Mouse (Mus musculus): ENCODE data around the gene Plvap. TPM values are rescaled to one million over a fixed set of nuclear protein-coding genes. Genes with fewer than 3 reads are reported as not detected.

Plvap gene
- total RNA-seq, 1 experiment from 2014 or later, result 116 TPM

DNA sequence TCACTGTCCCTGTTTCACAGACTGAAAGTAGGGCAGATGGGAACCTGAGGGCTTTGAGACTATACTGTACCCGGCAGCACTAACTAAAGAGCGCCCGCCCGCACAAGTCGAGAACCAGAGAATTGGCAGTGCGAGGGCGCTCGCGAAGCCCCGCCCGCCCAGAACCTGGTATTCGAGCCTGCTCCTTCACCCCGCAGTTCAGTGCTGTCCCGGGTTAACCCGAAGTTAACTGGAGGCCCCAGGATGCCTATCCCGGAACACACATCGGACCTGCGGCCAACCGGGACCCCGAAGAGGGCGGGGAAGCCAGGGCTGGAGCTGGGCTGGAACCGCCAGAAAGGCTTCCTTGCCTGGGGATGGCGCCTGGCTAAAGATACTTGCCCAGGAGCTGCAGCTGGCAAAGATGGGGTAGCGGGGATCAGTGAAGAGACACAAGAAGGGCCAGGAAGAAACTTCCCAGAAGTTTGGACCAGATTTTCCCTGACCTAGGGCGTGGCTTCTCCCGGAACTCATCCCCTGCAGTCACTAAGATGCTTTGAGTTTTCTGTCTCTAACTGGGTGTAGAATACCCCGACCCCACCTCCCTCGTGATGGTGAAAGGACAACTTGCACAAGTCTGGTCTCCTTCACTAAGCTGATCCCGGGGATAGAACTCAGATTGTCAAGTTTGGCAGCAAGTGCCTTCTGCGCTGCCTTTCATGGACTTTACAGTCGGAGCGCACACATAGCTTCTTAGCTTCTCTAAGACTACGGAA is 23.7 kb downstream of the Plvap start, which contains the start of gene Gtpbp3:
Gene Gtpbp3 (plus strand): TSS at position 413 of the 755 bp plus-strand sequence.
- DNase-seq, result peak; percentile 91

DNA sequence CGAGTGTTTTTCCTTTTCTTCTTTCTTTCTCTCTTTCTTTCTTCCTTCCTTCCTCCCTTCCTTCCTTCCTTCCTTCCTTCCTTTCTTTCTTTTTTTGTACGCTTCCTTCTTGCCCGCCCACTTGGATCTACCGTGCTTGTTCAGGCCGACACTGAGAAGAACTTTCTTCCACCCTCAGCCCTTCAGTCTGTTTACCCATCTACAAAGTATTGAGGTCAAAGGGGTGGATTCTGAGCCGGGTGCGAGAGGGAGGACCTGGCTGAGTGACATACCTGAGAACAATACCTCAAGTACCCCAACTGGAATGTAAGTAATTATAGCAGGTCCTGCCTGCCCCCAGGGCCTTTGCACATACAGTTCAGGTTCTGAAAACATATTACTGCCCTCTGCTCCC is 25.4 kb downstream of the Plvap start:
- no peak for DNase-seq

DNA sequence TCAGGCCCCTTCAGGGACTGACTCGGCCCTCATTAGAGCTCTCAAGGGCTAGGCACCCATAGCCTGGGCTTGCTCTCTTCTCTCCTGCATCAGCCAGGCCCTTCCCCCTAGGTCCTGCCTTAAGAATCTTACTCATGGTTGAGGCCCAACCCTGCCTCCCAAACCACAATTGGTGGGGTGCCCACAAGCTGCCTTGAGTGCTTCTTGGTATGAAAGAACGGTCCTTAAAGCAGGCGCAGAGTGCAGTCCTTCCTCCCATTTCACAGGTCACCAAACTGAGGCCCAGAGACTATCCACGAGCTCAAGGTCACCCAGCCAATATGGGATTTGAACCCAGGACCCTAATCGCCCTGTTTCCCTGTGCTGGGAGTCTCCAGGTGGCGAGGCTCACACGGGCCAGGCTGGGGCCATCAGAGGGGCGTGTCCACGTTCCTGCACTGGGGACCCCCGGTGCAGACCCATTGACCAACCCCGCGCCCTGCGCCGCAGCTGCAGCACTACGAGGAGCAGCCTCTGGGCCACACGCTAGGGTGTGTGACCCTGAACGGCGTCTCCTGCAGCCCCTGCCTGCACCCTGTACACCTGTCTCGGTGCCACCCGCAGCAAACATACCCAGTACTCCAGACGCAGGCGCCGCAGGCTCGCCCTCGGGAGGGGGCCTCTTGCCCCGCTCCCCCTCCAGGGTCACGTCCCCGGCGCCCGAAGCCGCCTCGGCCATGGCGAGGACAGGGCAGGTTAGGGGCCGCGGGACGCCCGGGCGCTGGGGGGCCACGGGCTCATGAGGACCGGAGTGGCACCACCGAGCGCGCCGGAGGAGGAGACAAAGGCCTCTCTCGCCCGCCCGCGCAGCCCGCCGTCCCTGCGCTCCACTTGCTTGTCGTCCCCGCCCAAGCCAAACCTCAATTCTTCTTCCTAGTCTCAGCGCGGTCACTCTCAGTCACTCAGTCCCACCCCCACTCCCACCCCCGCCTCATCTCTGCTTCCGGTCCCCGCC is 26.1 kb downstream of the Plvap start, which contains the start of gene Ano8:
Gene Ano8 (minus strand): TSS at position 822 of the 994 bp plus-strand sequence.
- peak; percentile 93 for DNase-seq

DNA sequence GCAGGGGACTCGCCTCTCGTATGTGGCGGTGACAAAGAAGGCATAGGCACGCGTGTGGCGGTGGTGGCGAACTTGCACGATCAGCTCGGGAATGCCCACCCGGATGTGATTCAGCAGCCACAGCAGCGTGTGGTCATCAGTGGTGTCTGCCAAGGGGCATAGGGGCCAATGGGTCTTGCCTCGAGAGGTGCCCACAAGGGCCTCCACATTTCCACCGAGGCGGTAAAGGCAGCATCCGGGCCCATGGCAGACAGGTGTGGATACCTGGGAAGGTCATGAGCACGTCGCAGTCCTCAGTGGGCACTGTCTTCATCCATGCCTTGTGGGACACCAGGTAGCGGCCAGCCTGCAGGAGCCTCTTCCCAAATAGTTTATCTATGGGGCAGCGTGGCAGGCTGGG is 26.8 kb downstream of the Plvap start:
- no peak for DNase-seq

DNA sequence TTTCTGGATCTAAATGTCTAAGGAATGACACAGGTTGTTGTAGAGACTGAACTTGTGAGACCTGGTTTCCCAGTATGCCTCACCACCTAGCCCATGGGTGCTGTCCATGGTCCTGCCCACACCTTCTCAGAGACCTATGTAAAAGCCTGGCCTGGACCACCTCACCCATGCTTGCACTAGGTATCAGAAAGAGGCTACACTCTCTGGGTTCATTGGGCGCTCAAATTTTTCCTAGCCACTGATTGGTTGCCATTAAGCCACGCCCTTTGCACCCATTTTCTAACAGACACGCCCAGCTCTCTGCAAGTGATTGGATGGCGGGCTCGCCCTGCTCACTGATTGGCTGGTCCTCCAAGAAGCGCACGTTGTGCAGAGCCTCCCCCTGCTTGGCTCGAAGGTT is 27.6 kb downstream of the Plvap start:
- DNase-seq, result peak; percentile 49

DNA sequence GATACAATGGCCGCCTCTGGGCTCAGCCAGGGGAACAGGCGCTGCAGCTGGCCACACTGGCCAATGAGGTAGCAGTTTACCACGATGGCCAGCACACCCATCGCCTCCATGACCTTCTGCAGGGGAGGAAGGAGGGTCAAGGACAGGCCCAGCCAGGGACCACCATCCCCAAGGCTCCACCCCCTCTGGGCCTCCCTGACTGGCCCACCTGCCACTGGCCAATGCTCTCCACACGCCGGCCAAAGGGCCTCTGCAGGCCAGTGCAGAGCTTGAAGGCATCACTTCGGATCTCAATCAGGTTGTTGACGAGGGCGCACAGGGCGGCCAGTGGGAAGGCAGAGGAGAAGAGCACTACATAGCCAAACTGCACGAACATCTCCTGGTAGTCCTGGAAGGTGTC is 32.6 kb downstream of the Plvap start:
- no peak for DNase-seq

DNA sequence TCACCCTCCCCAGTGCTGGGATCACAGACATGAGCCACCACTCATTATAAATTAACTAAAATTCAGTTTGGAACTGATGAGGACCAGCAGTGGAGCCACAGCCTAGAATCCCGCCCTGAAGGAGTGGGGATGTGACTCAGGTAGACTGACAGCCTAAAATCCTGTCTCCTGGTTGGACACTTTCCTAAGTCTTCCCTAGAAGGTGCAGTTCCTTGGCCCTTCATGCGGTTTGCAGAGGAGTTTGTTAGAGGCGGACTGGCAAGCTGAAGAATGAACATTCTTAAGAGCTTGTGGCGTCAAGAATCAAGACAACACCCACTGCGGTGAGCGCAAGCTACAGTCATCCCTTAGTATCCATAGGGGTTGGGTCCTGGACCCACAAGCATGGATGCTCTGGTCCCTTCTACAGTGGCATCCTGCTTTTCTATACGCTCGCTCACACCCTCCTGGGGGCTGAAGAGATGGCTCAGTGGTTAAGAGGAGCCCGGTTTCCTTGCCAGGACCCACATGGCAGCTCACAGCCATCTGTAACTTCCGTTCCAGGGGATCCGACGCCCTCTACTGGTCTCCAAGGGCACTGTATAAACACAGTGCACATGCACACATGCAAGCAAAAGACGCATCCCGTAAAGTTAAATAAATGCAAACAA is 34.2 kb downstream of the Plvap start:
- DNase-seq, result peak; percentile 61

DNA sequence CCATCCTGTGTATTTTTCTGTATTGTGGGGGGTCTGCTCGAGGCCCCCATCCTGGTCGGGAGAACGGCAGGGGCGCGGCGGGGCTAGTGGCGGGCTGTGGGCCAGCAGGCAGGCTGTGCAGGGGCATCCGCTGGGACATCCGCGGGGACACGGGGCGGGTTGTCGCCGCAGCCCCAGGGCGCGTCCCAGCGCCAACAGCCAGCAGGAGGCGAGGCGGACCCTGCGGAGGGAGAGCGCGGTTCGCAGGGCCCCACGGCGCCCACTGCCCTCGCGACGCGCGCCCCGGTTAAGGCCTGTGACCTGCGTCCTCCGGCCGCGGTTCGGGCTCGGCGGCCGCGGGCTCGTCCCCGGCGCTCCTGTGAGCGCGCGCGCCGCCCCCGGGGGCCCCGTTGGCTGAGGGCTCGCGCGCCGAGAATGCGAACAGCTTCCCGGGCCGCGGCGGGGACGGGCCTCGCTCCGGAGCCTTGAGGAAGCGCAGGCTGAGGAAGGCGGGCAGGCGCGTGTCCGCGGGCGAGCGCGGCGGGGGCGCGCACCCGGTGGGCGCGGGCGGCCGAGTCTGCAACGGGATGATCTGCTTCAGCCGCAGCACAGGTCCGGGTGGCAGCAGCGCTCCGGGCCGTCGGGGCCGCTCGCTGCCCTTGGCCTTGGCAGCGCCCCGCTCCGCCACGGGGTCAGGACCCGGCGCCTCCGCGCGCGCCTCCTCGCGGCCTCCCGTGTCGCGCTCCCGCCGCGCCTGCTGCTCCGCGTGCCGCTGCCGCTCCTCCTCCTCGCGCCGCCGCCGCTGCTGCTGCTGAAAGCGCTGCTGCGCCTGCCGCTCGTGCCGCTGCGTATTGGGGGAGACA is 35.2 kb downstream of the Plvap start:
- peak; percentile 94 for DNase-seq

DNA sequence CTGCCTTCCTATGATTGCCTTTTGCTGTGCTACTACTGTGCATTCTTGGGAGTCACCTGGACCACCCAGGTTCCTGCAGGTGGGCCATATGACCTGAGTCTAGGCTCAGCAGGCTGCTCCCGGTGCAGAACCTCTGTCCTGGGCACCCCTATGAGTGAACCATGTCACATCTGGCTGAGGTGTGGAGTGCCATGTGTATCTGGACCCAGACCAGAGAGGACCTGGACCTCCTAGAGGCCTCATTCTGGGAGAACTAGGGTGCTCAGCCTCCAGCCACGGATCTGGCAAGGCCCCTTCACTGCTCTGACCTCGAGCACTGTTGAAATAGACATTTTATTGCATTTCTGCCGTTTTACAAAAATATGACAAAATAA is 35.9 kb downstream of the Plvap start:
- no peak for DNase-seq

DNA sequence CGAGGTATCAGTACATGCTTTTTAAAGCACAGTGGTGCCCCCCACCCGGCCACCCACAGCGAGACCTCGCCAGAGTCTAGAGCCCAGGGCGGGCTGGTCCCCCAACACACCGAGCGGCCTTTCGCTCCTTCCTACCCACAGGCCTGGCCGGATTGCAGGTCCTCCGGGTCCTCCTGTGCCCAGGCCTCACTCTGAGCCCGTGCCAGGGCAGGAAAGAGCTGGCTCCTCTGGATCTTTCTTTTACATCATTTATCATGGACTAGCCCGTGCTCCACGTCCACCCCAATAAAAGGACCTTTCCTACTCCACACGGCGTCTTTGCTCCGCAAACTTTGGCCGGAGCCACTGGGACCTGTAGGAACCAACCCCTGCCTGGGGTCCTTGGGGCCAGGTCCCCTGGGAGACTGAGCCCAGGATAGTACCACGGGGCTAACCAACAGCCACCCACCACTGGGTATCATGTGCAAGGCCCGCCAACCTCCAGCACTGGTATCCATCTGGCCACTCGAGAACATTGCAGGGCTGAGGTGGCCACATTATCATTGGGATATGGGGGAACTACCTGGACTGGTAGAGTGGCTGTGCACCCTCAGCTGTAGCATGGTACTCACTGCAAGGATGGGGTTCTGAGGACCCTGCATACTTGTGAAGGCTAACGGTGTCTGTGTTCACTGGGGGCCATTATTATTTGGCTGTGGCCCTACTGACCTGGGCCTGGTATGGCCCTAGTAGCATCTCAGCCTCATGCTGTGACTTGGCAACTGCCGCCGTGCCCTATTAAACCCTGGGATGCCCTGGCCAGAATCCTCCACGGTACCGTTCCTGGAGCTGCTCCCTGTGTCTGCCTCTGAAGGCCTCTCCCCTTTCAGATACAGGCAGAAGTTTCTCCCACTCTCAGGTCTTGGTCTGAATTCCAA is 36.5 kb downstream of the Plvap start:
- DNase-seq, result no peak

DNA sequence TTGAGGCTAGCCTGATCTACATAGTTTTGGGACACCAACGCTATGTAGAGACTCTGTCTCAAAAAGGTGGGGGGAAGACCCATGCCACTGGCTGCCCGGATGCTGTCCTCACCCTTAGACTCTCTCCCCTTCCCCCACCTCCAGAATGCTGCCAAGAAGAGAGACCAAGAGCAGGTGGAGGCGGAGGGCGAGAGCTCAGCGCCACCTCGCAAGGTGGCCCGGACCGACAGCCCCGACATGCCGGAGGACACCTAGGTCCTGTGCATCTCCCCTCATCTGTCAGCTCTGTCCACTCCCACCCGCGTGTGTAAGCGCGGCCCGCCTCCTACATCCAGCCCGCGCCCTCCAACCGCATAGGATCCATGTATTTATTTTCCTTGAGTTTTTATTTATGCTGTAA is 37.2 kb downstream of the Plvap start:
- no peak for DNase-seq

DNA sequence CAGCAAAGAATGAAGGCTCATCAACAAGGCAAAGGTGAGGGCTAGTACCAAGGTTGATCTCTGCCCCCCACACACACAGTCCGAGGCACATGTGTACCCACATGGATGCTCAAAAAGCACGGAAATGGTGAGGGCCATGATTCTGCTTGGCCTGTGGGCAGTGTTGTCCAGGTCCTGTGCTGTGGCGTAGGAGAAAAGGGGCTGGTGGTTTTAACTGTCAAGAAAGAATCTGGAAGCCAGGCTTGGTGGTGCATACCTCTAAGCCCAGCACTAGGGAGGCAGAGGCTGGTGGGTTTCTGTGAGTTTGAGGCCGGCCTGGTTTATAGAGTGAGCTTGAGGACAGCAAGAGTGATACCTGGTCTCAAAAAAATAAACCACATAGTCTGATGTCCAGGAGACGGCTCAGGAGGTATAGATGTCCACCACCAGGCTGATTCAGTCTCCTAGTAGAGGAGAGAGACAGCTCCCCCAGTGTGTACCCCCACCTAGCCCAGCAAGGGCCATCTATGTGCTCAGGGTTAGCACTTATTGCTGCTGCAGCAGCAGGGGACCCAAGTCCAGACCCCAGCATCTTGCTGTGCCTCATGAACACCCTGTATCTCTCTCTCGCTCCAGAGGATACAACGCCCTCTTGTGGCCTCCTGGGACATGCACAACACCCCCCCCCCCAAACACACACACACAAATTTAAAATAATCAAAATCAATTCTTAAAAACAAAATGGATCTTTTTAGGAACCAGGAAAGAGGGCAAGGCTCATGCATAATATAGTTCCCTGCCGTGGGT is 38.8 kb downstream of the Plvap start:
- no peak for DNase-seq

DNA sequence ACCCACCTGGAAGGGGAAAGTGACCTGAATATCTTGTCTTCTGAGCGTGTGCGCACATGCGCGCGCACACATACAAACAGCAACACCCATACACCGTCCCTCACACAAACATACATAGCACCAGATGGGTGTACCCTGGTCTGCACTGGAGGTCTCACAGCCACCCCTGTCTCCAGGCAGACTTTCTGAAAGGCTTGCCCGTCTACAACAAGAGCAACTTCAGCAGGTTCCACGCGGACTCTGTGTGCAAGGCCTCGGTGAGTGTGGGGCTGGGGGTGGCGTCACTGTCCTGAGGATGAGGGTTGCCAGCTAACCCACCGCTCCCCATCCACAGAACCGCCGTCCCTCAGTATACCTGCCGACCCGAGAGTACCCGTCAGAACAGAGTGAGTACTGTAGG is 39.7 kb downstream of the Plvap start:
- no peak for DNase-seq

DNA sequence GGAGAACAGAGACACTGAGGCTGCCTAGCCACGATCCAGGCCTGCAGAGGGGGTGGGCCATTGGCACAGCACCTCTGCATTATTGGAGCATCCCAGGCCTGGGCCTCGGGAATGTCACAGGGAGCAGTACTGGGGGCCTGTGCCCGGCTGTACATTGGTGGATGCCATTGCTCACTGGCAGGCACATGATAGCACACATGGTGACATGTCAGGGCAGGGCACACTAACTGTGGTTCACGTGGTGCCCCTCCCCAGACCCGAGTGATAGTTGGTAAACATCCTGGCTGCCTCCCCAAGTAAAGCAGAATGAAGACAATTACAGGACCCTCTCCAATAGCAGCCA is 40.7 kb downstream of the Plvap start:
- no peak for DNase-seq

DNA sequence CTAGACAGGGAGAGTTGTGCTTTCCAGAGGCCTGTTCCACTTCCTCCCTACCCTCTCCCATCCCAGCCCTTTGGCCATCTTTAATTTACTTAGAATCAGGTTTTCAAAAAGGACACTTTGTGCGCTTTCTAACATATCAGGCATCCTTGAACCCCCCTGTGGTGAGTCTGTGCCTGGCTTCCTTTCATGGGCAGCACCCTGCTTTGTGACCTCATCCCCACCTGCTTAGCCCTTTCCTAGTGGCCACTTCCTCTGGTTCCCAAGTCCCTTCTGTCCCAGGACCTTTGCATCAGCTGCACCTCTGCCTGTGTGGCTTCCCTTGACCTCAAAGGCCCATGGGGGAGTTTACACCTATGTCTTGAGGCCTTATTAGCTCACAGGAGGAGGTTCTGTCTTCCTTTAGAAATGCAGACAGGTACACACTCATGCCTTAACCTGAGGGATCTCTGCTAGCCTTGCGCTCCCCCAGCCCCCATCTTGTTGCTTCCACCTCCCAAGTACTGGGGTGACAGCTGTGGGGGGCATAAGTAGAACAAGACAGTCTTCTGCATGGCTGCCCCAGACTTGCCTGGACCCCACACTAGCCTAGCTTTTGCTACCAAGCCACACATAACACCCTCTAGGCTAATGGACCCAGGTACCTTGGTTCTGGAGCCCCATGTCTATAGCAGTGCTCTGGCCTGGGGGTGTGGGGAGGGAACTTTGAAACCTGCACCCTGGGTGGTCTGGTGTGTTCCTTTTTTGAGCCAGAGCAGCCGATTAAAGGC is 41.2 kb downstream of the Plvap start:
- DNase-seq, result no peak

DNA sequence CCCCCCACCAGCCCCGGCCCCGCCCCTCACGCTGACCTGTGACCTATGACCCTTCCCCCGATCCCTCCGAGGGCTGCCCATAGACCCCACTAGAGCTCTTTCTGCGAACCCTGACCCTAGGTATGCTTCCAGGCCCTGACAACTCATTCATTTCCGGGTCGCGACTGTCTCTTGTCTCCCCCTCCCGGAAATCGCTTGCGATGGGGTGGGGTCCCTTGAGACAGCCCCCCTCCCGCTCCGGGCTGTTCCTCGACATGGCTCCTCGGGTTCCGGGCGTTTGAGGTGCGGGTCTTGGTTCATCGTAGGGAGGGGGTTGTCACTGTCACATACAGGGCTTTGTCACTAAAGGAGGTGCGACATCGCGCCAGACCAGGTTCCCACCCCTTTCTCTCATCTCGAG is 42.1 kb downstream of the Plvap start:
- peak; percentile 73 for DNase-seq

DNA sequence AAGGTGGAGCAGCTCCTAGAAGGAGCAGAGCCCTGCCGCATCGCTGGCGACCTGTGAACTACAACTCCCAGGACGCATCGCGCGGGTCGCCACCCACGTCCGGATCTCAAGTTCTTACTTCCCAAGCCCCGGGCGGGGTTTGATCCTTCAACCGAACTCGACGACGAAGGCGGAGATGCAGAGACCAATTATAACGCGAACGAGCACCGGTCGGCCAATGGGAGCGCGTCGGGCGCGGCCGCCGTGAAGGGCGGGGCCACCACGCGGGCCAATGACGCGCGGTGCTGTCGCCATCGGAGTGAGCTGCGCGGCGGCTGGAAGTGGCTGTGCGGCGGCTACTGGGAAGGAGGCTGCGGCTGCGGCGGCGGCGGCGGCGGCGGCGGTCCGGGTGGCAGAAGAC is 42.6 kb downstream of the Plvap start, which contains the start of gene Dda1:
Gene Dda1 (plus strand): TSS at position 284 of the 400 bp plus-strand sequence.
- DNase-seq, result peak; percentile 99

DNA sequence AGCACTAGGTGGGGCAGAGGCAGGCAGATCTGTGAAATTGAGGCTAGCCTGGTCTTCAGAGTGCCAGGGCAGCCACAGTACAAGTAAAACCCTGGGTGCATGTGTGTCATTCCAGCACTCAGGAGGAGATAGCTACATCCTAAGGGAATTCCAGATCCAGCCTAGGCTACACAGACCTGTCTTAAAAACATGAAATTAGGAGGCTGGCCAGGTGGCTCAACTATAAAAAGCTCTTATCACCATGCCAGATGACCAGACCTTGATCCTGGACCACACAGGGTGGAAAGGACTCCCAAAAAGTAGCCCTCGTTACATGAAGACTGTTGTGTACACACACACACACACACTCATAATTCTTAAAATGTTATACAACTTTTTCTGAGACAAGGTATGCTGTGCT is 43.6 kb downstream of the Plvap start:
- DNase-seq, result no peak

DNA sequence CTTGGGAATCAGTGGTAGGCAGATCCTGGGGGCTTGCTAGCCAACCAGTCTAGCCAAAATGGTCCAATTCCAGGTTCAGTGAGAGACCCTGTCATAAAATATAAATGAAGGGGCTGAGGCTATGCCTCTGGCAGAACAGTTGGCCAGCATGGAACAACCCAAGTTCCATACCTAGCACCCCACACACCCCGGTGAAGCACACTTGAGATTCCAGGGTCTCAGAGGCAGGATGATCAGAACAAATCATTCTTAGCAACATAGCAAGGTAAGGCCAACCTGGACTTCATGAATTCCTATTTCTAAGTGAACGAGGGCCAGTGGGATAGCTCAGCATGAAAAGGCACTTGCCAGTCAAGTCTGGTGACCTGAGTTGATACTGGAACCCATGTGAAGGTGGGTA is 44.4 kb downstream of the Plvap start:
- no peak for DNase-seq

Measured in adrenal gland, postnatal 14 days (tissue).